Mouse (Mus musculus) liver, embryonic 14.5 days (tissue): Measurements from ENCODE around the gene Vill. TPM values are rescaled to one million over a fixed set of nuclear protein-coding genes. Genes with fewer than 3 reads are reported as not detected.
A peak's percentile ranks its signal among the peaks of the same experiment; 100 is the strongest.

Experiments
- ATAC-seq: fragments of 200-750 bp; cut with Nextera tagmentation; 2 replicates; pipeline ENCODE4 v1.8.0; 2017; ENCODE audit warnings: moderate number of reproducible peaks, mild to moderate bottlenecking, moderate library complexity; ENCODE audit not compliant: insufficient read depth
- DNase-seq, 3 experiments: peaks; one replicate each; pipeline ENCODE4 v3.0.0-alpha.2; 2012 to 2013; ENCODE audit warnings: low read depth in 3 of 3, low spot score in 3 of 3
- H3K27ac ChIP-seq: fragments of 300-500 bp; sonication (generic); 2 replicates; pipeline ENCODE4 v1.5.1; 2014; ENCODE audit warnings: moderate library complexity, mild to moderate bottlenecking, control low read depth, inconsistent platforms
- H3K27me3 ChIP-seq: fragments of 300-500 bp; sonication (generic); 2 replicates; pipeline ENCODE4 v1.6.1; 2014; ENCODE audit warnings: mild to moderate bottlenecking, low read length, moderate library complexity; ENCODE audit not compliant: control insufficient read depth, insufficient read depth
- H3K36me3 ChIP-seq: fragments of 300-500 bp; sonication (generic); replicated peaks from 2 replicates; pipeline ENCODE4 v1.6.1; 2014; ENCODE audit warnings: low read depth; ENCODE audit not compliant: control insufficient read depth, insufficient read depth
- H3K4me1 ChIP-seq, 2 experiments: fragments of 200-500 bp in 1 of 2; fragments of 300-500 bp in 1 of 2; sonication (generic) in 1 of 2; replicated peaks; 2 replicates each; pipeline ENCODE4 v1.6.1; 2012 to 2014; ENCODE audit warnings: antibody characterized with exemption in 1 of 2, inconsistent platforms in 1 of 2, low read length in 1 of 2; ENCODE audit not compliant: control insufficient read depth in 2 of 2, insufficient read depth in 2 of 2
- H3K4me2 ChIP-seq: fragments of 300-500 bp; sonication (generic); 2 replicates; pipeline ENCODE4 v1.6.1; 2014; ENCODE audit warnings: low read depth, mild to moderate bottlenecking, control low read depth, moderate library complexity
- H3K4me3 ChIP-seq, 2 experiments: fragments of 200-500 bp in 1 of 2; fragments of 300-500 bp in 1 of 2; sonication (generic) in 1 of 2; 2 replicates each; pipeline ENCODE4 v1.5.1; 2012 to 2014; ENCODE audit warnings: low read depth in 2 of 2, low read length in 2 of 2, mild to moderate bottlenecking in 2 of 2, control low read depth in 1 of 2, inconsistent platforms in 1 of 2, moderate library complexity in 1 of 2; ENCODE audit not compliant: insufficient read depth in 1 of 2
- H3K9ac ChIP-seq: fragments of 300-500 bp; sonication (generic); replicated peaks from 2 replicates; pipeline ENCODE4 v1.6.1; 2014; ENCODE audit warnings: mild to moderate bottlenecking, control low read depth, moderate library complexity
- H3K9me3 ChIP-seq: fragments of 300-500 bp; sonication (generic); 2 replicates; pipeline ENCODE4 v1.6.1; 2016; ENCODE audit warnings: low read length, mixed read lengths; ENCODE audit not compliant: control insufficient read depth
- CTCF ChIP-seq: IDR thresholded peaks from 2 replicates; pipeline ENCODE4 v1.5.1; 2016; ENCODE audit warnings: antibody characterized with exemption, low read depth, control low read depth
- EP300 ChIP-seq: IDR thresholded peaks from 2 replicates; pipeline ENCODE4 v1.6.1; 2016; ENCODE audit warnings: antibody characterized with exemption, low read depth
- WGBS: fragments of 180-500 bp; shearing (Covaris S2); extraction: QIAGEN DNeasy Blood & Tissue Kit; methylation state at CpG from one replicate; pipeline ENCODE4 v1.1.7; 2014; ENCODE audit not compliant: insufficient replicate concordance; 5-methylcytosine and 5-hydroxymethylcytosine counted together
- polyA plus RNA-seq, 2 experiments: library from polyadenylated mRNA; depleted of rRNA in 1 of 2; stranded (reverse) in 1 of 2; unstranded in 1 of 2; fragments of >200 nt; fragmentation: Nextera tagmentation in 1 of 2; extraction: Ambion mirVana in 1 of 2; gene quantifications; 2 replicates each; pipeline versions ENCODE4 v1.2.1 to v1.2.3; 2012 to 2014

The Vill gene
- polyA plus RNA-seq, 2 experiments, result 7.4 to 9.7 TPM

DNA sequence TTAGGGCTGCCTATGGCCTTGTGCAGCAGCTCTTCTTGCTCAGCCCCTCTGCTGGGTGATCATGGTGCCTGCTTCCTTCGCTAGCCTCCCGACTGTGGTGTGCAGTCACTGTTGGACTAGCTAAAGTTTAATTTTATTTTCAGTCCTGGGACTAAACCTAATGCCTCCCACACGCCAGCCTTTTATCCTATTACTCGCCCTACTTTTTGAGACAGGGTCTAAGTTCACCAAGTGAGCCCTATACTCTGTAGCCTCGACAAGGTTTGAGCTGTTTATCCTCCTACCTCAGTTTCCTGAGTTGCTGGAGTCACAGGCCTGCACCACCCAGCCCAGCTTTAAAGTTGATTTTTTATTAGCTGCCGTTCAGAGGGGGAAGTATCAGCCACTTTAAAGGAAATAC is 27.3 kb upstream of the Vill start:
- Histone ChIP-seq H3K36me3 (no peaks in the 10 kb centered on the region), H3K4me1 (peaks cover 0 to 2% of the 10 kb centered on the region in 2 experiments; a peak in 1 of 4 replicates), H3K4me3 (no peak overlapping the region), H3K9ac (no peak overlapping the region), H3K27me3 (no peaks in the 10 kb centered on the region), H3K27ac (no peak overlapping the region), H3K9me3 (no peaks in the 10 kb centered on the region), H3K4me2 (no peak overlapping the region)
- 57% methylated on average over 6 of the region's 6 CpGs for WGBS
- TF ChIP-seq EP300 (no peak), CTCF (no peak)
- DNase-seq, result no peak
- no peak for ATAC-seq

GRCm38 (mm10) chr9:119025832-119026331 is 26.7 kb upstream of the Vill start:
- TF ChIP-seq CTCF, result no peak
- TF ChIP-seq EP300, result no peak
- no peak for ATAC-seq
- no peaks in the 10 kb centered on the region for H3K36me3 ChIP-seq
- H3K9ac ChIP-seq, result no peak overlapping the region
- peaks cover 0 to 2% of the 10 kb centered on the region in 2 experiments; a peak in 1 of 4 replicates for H3K4me1 ChIP-seq
- H3K4me3 ChIP-seq, result no peak overlapping the region
- WGBS, result 74% methylated on average over 7 of the region's 7 CpGs
- DNase-seq, result no peak
- no peak overlapping the region for H3K27ac ChIP-seq
- no peaks in the 10 kb centered on the region for H3K27me3 ChIP-seq
- no peaks in the 10 kb centered on the region for H3K9me3 ChIP-seq
- H3K4me2 ChIP-seq, result no peak overlapping the region

- Histone ChIP-seq H3K36me3 (no peaks in the 10 kb centered on the region), H3K27ac (no peak overlapping the region), H3K4me1 (peaks cover 0 to 2% of the 10 kb centered on the region in 2 experiments; a peak in 1 of 4 replicates), H3K9ac (no peak overlapping the region), H3K9me3 (no peaks in the 10 kb centered on the region), H3K4me3 (no peak overlapping the region), H3K4me2 (no peak overlapping the region), H3K27me3 (no peaks in the 10 kb centered on the region)
- 70% methylated on average over 7 of the region's 7 CpGs for WGBS
- DNase-seq (no peak), ATAC-seq (no peak)
- TF ChIP-seq EP300 (no peak), CTCF (no peak)
Observed at GRCm38 (mm10) chr9:119027337-119027736, 25.2 kb upstream of the Vill start.

GRCm38 (mm10) chr9:119028226-119029195 is 24.1 kb upstream of the Vill start:
- ATAC-seq (no peak), DNase-seq (no peak)
- Histone ChIP-seq H3K4me2 (no peak overlapping the region), H3K4me3 (no peak overlapping the region), H3K9ac (no peak overlapping the region), H3K27ac (no peak overlapping the region), H3K9me3 (no peaks in the 10 kb centered on the region), H3K27me3 (no peaks in the 10 kb centered on the region), H3K4me1 (peaks cover 0 to 2% of the 10 kb centered on the region in 2 experiments; a peak in 1 of 4 replicates), H3K36me3 (no peaks in the 10 kb centered on the region)
- 81% methylated on average over 27 of the region's 27 CpGs for WGBS
- no peak for TF ChIP-seq CTCF
- no peak for TF ChIP-seq EP300

DNA sequence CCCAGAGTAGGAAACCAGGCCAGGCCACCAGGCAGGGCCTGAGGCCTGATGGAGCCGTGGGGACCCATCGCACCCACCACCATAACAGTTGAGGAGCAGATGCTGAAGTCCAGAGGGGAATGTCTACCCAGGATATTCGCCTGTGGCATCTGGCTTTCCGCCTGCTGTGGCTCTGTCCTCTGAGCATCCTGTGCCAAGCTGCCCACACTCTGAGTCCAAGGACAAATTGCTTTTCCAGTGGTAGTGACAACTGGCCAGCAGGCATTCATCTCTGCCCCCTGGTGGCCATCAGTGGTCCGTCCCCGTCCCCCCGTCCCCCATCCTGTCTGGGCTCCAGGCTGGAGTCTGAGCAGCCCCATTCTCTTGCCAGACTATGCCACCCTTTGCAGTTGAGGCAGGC is 23.0 kb upstream of the Vill start:
- ATAC-seq, result no peak
- Histone ChIP-seq H3K4me3 (no peak overlapping the region), H3K27ac (no peak overlapping the region), H3K9me3 (no peaks in the 10 kb centered on the region), H3K27me3 (no peaks in the 10 kb centered on the region), H3K9ac (no peak overlapping the region), H3K36me3 (no peaks in the 10 kb centered on the region), H3K4me2 (no peak overlapping the region), H3K4me1 (no peaks in the 10 kb centered on the region)
- TF ChIP-seq CTCF (peak; percentile 86), EP300 (no peak)
- no peak for DNase-seq
- WGBS, result 59% methylated on average over 7 of the region's 7 CpGs
